Mouse (Mus musculus) brain, embryonic 14.5 days (tissue): Measurements from ENCODE around the gene Ercc1.

Source experiments
- CTCF ChIP-seq: fragments of 200-500 bp; IDR thresholded peaks from 2 replicates; pipeline ENCODE4 v1.5.1; 2012; ENCODE audit warnings: inconsistent platforms, mild to moderate bottlenecking, moderate library complexity, borderline replicate concordance; ENCODE audit not compliant: insufficient read depth, insufficient read length; ENCODE audit errors: extremely low read depth
- POLR2A ChIP-seq: fragments of 200-500 bp; IDR thresholded peaks from 2 replicates; pipeline ENCODE4 v1.6.1; 2012; ENCODE audit warnings: mild to moderate bottlenecking, inconsistent platforms, borderline replicate concordance; ENCODE audit not compliant: poor library complexity, insufficient read depth, insufficient read length, severe bottlenecking; ENCODE audit errors: extremely low read depth

- TF ChIP-seq CTCF (no peak), POLR2A (no peak)
Measured at GRCm38 (mm10) chr7:19306819-19307738, 37.5 kb upstream of the Ercc1 start.
